Mouse (Mus musculus): ENCODE measurements around the gene Slc9a3r1. TPM values are rescaled to one million over a fixed set of nuclear protein-coding genes. Genes with fewer than 3 reads are reported as not detected.

The Slc9a3r1 gene
- polyA plus RNA-seq, 1 experiment, result 40.5 TPM

DNA sequence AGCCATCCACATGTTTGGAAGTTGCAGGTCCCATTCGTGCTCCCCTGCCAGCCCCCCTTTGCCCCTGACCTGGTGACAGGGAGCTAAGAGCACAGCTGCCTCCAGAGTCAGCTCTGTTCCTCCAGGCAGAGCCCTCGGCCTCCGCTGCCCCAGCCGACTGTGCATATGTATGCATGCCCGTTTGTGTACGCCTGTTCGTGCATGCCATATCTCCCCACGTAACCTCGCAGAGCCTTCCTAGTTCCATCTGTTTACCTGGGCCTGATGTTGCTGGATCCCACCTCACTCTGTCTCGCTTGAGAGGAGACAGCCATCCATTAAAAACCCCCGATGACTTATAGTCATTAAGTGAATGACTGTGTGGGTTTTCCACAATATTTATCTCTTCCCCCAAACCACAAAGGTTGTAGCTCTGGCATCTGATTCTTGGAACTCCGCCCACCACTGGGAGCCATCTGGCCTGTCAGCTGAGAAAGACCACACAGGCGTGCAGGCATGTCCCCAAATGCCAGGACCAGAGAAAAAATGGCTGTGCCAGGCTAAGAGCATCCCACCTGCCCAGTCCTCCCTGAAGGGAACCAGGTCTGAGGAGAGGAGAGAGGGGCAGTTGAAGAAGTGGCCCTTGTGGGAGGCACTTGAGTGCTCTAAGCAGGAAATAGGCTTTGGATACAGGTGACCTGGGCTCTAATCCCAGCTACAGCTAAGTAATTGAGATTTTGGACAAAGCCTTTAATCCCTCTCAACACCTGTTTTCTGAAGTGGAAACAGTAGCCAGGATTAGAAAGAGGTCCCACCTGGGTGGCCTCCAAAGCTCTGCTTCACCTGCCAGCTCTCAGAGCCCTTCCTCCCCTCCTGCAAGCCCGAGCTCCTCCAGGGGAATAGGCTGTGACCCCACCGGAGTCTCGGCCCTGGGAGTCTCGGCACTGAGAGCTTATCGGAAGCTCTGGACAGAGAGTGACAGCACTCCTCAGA is 54.6 kb downstream of the Slc9a3r1 start:
- peak; percentile 67 for DNase-seq (ENCODE audit: low read depth)
- no peak for TF ChIP-seq CTCF (IDR thresholded peaks at IDR 0.05; ENCODE audit: borderline replicate concordance, extremely low read depth, insufficient read depth, insufficient read length)
- no peak for TF ChIP-seq POLR2A (IDR thresholded peaks at IDR 0.05; ENCODE audit: borderline replicate concordance, extremely low read depth, insufficient read depth, insufficient read length, poor library complexity, severe bottlenecking)

DNA sequence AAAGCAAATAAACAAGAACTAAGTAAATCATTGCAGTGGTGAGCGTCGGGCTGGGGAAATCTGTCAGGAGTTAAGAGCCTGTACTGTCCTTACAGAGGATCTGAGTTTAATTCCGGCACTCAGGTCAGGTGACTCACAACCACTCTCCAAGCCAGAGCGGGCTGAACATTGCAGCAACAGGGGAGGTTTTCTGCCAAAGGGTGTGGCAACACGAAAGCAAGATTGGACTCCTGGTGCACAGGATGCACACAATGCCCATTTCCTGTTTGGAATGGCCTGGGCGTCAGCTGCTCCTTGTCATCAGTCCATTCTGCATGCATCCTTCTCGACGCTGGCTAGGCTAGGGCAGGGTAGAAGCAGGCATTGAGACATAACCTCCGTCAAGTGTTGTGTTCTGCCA is 56.1 kb downstream of the Slc9a3r1 start:
- no peak for TF ChIP-seq POLR2A (IDR thresholded peaks at IDR 0.05; ENCODE audit: borderline replicate concordance, extremely low read depth, insufficient read depth, insufficient read length, poor library complexity, severe bottlenecking)
- no peak for TF ChIP-seq CTCF (IDR thresholded peaks at IDR 0.05; ENCODE audit: borderline replicate concordance, extremely low read depth, insufficient read depth, insufficient read length)
- no peak for DNase-seq (ENCODE audit: low read depth)

DNA sequence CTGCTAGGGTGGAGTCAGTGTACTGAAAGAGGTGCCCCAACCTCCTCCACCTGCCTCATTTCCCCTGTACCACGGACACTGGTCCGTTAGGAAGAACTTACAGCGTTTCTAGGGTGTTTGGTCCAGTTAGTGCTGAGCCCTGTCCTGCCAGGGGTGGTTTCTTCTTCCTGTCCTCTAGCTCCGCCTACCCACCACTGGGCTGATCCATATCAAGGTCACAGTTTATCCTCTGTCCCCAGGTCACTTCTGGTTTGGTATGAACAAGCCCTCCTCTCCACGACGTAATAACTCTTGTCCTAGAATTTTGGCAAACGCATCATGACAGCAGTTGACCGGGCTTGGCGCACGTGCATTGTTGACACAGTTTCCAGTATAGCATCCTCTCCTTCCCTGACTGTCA is 56.5 kb downstream of the Slc9a3r1 start:
- DNase-seq (ENCODE audit: low read depth), result no peak
- no peak for TF ChIP-seq POLR2A (IDR thresholded peaks at IDR 0.05; ENCODE audit: borderline replicate concordance, extremely low read depth, insufficient read depth, insufficient read length, poor library complexity, severe bottlenecking)
- no peak for TF ChIP-seq CTCF (IDR thresholded peaks at IDR 0.05; ENCODE audit: borderline replicate concordance, extremely low read depth, insufficient read depth, insufficient read length)

DNA sequence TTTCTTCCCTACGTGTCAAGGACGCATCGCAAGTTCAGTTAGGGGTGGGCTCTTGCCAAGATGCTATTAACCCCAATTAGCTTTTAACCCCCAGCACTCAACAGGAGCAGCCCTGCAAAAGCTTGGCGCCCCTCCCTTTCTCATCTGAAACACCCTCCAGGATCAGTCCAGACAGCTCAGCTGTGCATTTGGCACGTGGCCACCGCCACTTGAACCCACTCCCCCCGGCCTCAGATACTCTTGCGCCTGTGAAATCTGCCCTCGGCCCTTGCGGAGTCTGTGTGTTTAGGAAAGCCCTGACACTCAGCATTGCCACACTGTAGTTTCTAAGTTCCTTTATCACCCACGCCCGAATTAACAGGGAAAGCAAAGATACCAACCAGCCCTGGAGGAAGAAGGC is 58.9 kb downstream of the Slc9a3r1 start:
- TF ChIP-seq CTCF (IDR thresholded peaks at IDR 0.05; ENCODE audit: borderline replicate concordance, extremely low read depth, insufficient read depth, insufficient read length), result no peak
- no peak for TF ChIP-seq POLR2A (IDR thresholded peaks at IDR 0.05; ENCODE audit: borderline replicate concordance, extremely low read depth, insufficient read depth, insufficient read length, poor library complexity, severe bottlenecking)
- DNase-seq (ENCODE audit: low read depth), result peak; percentile 83

DNA sequence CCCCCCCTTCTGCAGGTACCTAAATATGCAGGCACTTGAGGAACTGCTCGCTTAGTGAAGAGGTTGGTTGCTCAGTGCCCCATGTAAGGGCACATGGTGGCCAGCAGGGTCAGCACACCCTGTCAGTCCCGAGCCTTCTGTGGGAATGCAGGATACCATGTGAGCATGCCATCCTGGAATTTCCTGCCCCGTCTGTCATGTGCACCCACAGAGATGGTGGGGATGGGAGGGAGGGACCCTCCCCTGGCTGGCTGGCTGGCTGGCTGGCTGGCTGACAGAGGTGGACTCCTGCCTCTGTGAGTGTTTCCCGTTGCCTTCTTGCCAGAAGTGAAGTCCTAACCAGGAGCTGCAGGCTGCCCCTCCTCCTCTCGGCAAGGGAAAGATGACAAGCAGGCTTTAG is 59.4 kb downstream of the Slc9a3r1 start:
- no peak for TF ChIP-seq CTCF (IDR thresholded peaks at IDR 0.05; ENCODE audit: borderline replicate concordance, extremely low read depth, insufficient read depth, insufficient read length)
- TF ChIP-seq POLR2A (IDR thresholded peaks at IDR 0.05; ENCODE audit: borderline replicate concordance, extremely low read depth, insufficient read depth, insufficient read length, poor library complexity, severe bottlenecking), result no peak
- DNase-seq (ENCODE audit: low read depth), result peak; percentile 27

DNA sequence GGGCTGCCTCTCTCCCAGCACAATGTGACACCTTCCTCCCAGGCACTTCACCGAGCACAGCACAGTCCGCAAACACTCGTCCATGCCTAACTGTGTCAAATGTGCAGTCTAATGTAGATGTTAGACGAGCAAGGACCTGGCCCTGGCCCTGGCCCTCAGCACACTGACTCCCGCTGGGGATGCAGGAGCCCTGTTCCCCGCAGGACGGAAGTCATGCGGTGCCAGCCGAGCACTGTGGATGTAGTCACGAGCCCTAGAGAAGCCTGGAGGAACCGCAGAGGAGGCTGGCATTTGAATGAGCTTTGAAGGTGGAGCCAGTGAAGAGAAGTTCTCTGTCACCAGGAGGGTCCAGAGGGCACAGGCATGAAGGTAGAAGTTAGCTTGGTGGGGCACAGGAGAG is 60.3 kb downstream of the Slc9a3r1 start:
- TF ChIP-seq CTCF (IDR thresholded peaks at IDR 0.05; ENCODE audit: borderline replicate concordance, extremely low read depth, insufficient read depth, insufficient read length) (no peak), POLR2A (IDR thresholded peaks at IDR 0.05; ENCODE audit: borderline replicate concordance, extremely low read depth, insufficient read depth, insufficient read length, poor library complexity, severe bottlenecking) (no peak)
- no peak for DNase-seq (ENCODE audit: low read depth)

DNA sequence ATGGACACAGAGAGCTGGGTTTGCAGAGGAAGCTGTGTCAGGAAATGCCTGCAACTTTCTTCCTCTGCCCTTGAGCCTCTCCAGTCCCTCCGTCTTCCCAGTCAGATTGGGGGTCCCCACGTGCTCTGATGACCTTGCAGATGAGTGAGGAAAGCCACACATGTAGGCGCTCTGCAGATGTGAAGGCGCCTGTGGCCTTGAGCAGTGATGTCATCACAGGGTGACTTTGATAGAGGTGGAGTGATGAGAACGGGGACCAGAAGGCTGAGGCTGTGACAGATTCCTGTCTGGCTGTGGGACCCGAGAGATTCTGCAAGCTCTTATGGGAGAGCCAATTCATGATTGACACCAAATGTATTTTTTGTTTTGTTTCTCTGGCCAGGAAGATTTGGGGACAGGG is 60.7 kb downstream of the Slc9a3r1 start:
- DNase-seq (ENCODE audit: low read depth), result no peak
- no peak for TF ChIP-seq CTCF (IDR thresholded peaks at IDR 0.05; ENCODE audit: borderline replicate concordance, extremely low read depth, insufficient read depth, insufficient read length)
- no peak for TF ChIP-seq POLR2A (IDR thresholded peaks at IDR 0.05; ENCODE audit: borderline replicate concordance, extremely low read depth, insufficient read depth, insufficient read length, poor library complexity, severe bottlenecking)

DNA sequence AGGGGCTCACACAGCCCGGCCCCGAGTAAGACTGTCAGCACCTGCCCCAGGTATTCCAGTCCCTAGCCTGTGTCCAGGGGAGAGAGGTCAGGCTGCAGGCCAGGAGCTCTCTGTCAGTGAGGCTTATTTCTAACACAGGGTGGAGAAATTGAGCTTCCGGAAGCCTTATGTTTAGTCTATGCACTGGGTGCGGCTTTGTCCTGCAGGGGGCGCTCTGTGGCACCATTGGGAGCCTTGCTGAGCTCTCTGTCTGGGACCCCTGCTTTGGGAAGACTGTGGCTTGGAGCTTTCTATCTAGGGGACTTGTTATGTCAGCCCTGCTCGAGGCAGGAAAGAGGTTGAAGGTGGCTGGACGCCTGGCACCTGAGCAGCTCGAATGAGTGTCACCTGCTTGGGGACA is 61.7 kb downstream of the Slc9a3r1 start:
- peak; percentile 72 for DNase-seq (ENCODE audit: low read depth)
- TF ChIP-seq POLR2A (IDR thresholded peaks at IDR 0.05; ENCODE audit: borderline replicate concordance, extremely low read depth, insufficient read depth, insufficient read length, poor library complexity, severe bottlenecking), result no peak
- peak; percentile 72 for TF ChIP-seq CTCF (IDR thresholded peaks at IDR 0.05; ENCODE audit: borderline replicate concordance, extremely low read depth, insufficient read depth, insufficient read length)

DNA sequence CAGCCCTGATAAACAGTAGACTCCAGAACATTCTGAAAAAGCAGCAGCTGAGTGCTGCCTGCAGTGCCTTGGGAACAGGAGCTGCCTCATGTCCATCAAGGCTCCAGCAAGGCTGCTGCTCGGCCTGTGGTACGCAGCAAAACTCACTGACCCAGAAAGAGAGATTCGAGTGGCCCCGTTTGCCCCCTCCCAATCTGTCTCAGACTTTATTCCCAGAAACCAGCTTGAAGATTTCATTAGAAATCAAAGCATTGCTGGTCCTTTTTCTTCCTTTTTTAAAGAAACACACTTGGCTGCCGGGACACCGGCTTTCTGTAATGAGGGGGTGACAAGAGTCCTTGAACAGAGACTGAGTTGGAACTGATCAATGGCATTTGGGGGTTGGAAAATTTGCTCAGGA is 62.2 kb downstream of the Slc9a3r1 start:
- TF ChIP-seq CTCF (IDR thresholded peaks at IDR 0.05; ENCODE audit: borderline replicate concordance, extremely low read depth, insufficient read depth, insufficient read length), result no peak
- DNase-seq (ENCODE audit: low read depth), result peak; percentile 47

DNA sequence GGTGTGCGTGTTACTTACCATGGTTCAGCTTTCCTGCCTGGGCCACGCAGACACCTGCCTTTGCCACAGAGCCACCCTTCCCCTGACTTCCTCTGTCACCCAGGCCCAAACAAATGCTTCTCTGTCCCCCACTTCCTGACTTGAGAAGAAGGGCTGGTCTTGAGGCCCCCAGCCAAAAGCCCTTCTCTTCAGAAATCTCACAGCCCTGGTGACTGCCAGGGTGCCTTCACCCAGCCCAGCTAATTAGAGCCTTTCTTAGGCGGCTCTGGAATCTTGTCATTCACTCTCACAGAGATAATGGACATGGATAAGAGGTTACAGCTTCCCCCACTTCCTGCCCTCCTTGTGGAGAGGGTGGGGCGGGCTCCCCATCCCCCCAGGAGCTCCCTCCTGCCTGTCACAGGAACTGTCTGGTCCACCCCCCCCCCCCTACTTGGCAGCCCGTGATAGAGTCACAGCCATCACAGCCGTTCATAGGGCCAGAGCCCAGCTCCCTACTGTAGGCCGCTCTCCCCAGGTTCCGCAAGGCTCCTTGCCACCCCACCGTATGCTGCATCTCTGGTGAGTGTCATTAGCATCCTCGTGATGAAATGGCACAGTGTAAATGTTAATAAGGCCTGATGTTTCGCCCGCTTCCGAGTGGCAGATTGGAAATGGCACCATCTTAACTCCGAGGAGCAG is 63.8 kb downstream of the Slc9a3r1 start:
- DNase-seq (ENCODE audit: low read depth), result peak; percentile 91
- TF ChIP-seq POLR2A (IDR thresholded peaks at IDR 0.05; ENCODE audit: borderline replicate concordance, extremely low read depth, insufficient read depth, insufficient read length, poor library complexity, severe bottlenecking) (no peak), CTCF (IDR thresholded peaks at IDR 0.05; ENCODE audit: borderline replicate concordance, extremely low read depth, insufficient read depth, insufficient read length) (no peak)

DNA sequence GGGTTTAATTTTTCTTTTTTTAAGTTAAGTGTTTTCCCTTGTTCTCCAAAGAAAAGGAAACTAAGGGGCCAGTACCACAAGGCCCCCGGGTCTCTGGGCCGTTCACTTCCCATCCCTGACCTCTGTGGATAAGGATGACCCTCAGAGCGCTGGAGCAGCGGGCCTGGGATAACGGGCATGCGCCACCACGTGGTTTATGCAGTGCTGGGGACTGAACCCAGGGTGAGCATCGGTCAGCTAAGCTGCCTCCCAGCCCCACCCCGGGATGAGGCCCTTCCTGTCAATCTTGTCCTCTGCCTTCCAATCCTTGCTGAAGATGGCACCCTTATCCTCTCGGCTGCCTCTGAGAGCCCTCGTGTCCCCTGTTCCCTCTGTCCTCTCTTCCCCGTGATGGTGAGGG is 64.5 kb downstream of the Slc9a3r1 start:
- no peak for TF ChIP-seq CTCF (IDR thresholded peaks at IDR 0.05; ENCODE audit: borderline replicate concordance, extremely low read depth, insufficient read depth, insufficient read length)
- TF ChIP-seq POLR2A (IDR thresholded peaks at IDR 0.05; ENCODE audit: borderline replicate concordance, extremely low read depth, insufficient read depth, insufficient read length, poor library complexity, severe bottlenecking), result no peak

More for the DNA sequence above, 64.5 kb downstream of the Slc9a3r1 start:
- DNase-seq (ENCODE audit: low read depth), result no peak
